Mouse (Mus musculus): Measurements from ENCODE around the gene Col23a1. TPM values are rescaled to one million over a fixed set of nuclear protein-coding genes. Genes with fewer than 3 reads are reported as not detected.
"Not testable (repeated sequence)": the region's sequence is repeated elsewhere in the genome, so short reads cannot be mapped to it uniquely, and the experiment has no call there.

Gene Col23a1
- polyA plus RNA-seq, 1 experiment from 2014 or later = 19.2 TPM

DNA sequence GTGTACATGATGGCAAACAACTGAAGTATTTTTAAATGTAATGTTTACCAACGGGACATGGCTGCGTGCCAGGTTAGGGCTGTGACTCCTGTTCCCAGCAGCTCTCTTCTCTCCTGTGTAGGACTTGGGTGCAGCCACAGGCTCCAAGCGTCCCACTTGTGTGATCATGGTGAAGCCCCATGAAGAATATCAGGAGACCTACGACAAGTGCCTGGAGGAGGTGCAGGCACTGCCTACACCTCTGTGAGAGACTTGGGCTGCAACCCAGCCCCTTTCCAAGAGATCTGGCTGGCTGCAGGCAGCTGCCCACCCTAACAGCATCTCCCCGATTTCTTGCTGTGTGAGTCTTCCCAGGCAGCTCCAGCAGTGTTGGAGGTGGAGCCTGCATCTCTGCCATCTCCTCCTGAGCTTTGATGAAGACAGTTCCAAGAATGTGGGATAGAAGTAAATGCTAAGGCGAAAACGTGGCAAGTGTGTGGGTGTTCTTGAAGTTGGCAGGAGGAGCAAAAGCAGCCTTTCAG lies 333.3 kb downstream of the Col23a1 start:
- Histone ChIP-seq H3K36me3 (peaks cover 36% of the 10 kb centered on the region), H3K27me3 (replicated peaks) (no peaks in the 10 kb centered on the region), H3K27ac (no peak overlapping the region), H3K4me1 (replicated peaks) (peaks cover 12% of the 10 kb centered on the region; the same call in 1 of the 2 replicates), H3K4me2 (replicated peaks) (no peak overlapping the region), H3K9me3 (no peaks in the 10 kb centered on the region), H3K4me3 (replicated peaks) (no peak overlapping the region), H3K9ac (no peak overlapping the region)
- no peak for ATAC-seq
- 83% methylated on average over 7 of the region's 7 CpGs for WGBS

GRCm38 (mm10) chr11:51625187-51625820 lies 335.6 kb downstream of the Col23a1 start:
- Histone ChIP-seq H3K4me1 (replicated peaks) (peaks cover 11% of the 10 kb centered on the region; the same call in 1 of the 2 replicates), H3K36me3 (peaks cover 37% of the 10 kb centered on the region), H3K27ac (no peak overlapping the region), H3K4me3 (replicated peaks) (no peak overlapping the region), H3K9ac (no peak overlapping the region), H3K9me3 (no peaks in the 10 kb centered on the region), H3K4me2 (replicated peaks) (no peak overlapping the region), H3K27me3 (replicated peaks) (no peaks in the 10 kb centered on the region)
- no peak for ATAC-seq
- WGBS = 78% methylated on average over 5 of the region's 5 CpGs

DNA sequence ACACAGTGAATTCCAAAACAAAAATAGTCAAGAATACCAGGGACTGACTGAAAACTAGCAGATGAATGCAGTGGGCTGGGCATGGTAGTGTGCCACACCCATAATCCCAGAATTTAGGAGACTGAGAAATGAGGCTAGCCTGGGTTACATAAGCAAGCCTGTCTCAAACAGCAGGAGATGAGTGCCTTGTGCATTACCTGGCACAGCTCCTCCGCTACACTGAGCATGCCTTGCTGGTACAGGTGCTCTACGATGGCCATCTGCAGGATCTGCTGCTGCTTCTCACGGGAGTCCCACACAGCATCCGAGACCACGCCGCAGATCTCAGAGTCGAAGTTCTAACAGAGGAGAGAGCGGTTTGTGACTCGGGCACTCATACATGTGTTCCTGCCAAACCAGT lies 337.7 kb downstream of the Col23a1 start:
- WGBS = 90% methylated on average over 9 of the region's 9 CpGs
- no peaks in the 10 kb centered on the region for H3K27me3 ChIP-seq (replicated peaks)
- peaks cover 36% of the 10 kb centered on the region for H3K36me3 ChIP-seq
- no peaks in the 10 kb centered on the region for H3K4me1 ChIP-seq (replicated peaks)
- H3K9me3 ChIP-seq = no peaks in the 10 kb centered on the region
- H3K4me2 ChIP-seq (replicated peaks) = no peak overlapping the region
- no peak for ATAC-seq
- H3K27ac ChIP-seq = no peak overlapping the region
- no peak overlapping the region for H3K4me3 ChIP-seq (replicated peaks)
- no peak overlapping the region for H3K9ac ChIP-seq

DNA sequence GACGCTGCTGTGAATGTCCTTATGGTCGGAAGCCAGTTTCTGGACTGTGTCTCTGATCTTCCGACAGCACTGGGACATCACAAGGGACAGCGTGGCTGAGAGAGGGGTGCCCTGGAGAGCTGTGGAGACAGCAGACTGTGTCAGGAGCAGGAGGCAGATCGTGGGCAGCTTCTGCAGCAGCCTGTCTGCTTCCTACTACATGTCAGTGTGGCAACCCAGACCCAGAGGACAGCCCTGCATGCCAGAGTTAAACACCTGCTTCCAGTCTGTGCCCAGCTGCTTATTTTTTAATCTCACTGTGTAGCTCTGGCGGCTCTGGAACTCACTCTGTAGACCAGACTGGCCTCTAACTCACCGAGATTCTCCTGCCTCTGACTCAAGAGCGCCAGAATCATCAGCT lies 338.2 kb downstream of the Col23a1 start:
- Histone ChIP-seq H3K9me3 (no peaks in the 10 kb centered on the region), H3K27me3 (replicated peaks) (no peaks in the 10 kb centered on the region), H3K4me1 (replicated peaks) (no peaks in the 10 kb centered on the region), H3K4me3 (replicated peaks) (no peak overlapping the region), H3K36me3 (peaks cover 31% of the 10 kb centered on the region), H3K9ac (no peak overlapping the region), H3K4me2 (replicated peaks) (no peak overlapping the region), H3K27ac (no peak overlapping the region)
- no peak for ATAC-seq
- WGBS = 82% methylated on average over 8 of the region's 8 CpGs

GRCm38 (mm10) chr11:51629651-51630314 lies 340.1 kb downstream of the Col23a1 start:
- peaks cover 16% of the 10 kb centered on the region; the same call in 1 of the 2 replicates for H3K36me3 ChIP-seq
- no peaks in the 10 kb centered on the region for H3K27me3 ChIP-seq (replicated peaks)
- H3K27ac ChIP-seq = no peak overlapping the region
- no peak overlapping the region for H3K9ac ChIP-seq
- H3K4me1 ChIP-seq (replicated peaks) = no peaks in the 10 kb centered on the region
- 81% methylated on average over 15 of the region's 15 CpGs for WGBS
- no peaks in the 10 kb centered on the region for H3K9me3 ChIP-seq
- ATAC-seq = no peak
- no peak overlapping the region for H3K4me3 ChIP-seq (replicated peaks)
- H3K4me2 ChIP-seq (replicated peaks) = no peak overlapping the region

GRCm38 (mm10) chr11:51632130-51632753 lies 342.5 kb downstream of the Col23a1 start:
- Histone ChIP-seq H3K4me2 (replicated peaks) (no peak overlapping the region), H3K27ac (no peak overlapping the region), H3K9ac (no peak overlapping the region), H3K36me3 (peaks cover 6% of the 10 kb centered on the region; the same call in 1 of the 2 replicates), H3K4me3 (replicated peaks) (no peak overlapping the region), H3K4me1 (replicated peaks) (peaks cover 4% of the 10 kb centered on the region), H3K27me3 (replicated peaks) (no peaks in the 10 kb centered on the region), H3K9me3 (no peaks in the 10 kb centered on the region)
- no peak for ATAC-seq
- WGBS = 83% methylated on average over 6 of the region's 6 CpGs

GRCm38 (mm10) chr11:51633200-51633599 lies 343.5 kb downstream of the Col23a1 start:
- not testable (repeated sequence) for H3K4me1 ChIP-seq (replicated peaks); H3K27ac ChIP-seq; H3K9ac ChIP-seq; H3K9me3 ChIP-seq; H3K27me3 ChIP-seq (replicated peaks); H3K4me3 ChIP-seq (replicated peaks); ATAC-seq; H3K4me2 ChIP-seq (replicated peaks); H3K36me3 ChIP-seq
- WGBS = 91% methylated on average over 7 of the region's 7 CpGs

Other genes with a start within 250 kb of the Col23a1 start
- not detected in 2 replicates for gene Olfr1375, start 241.8 kb upstream of the Col23a1 start, polyA plus RNA-seq (2015; fragmentation: Nextera tagmentation; extraction: Ambion mirVana)
- gene Zfp354a, start 230.7 kb upstream of the Col23a1 start, polyA plus RNA-seq (2015; fragmentation: Nextera tagmentation; extraction: Ambion mirVana) = 6.7 and 7.4 TPM in 2 replicates
- not detected in 2 replicates for gene Gm12569, start 69.4 kb upstream of the Col23a1 start, polyA plus RNA-seq (2015; fragmentation: Nextera tagmentation; extraction: Ambion mirVana)
- gene Clk4, start 28.2 kb upstream of the Col23a1 start, polyA plus RNA-seq (2015; fragmentation: Nextera tagmentation; extraction: Ambion mirVana) = 90.1 and 96.1 TPM in 2 replicates
- gene BC049762, start 26.9 kb upstream of the Col23a1 start, polyA plus RNA-seq (2015; fragmentation: Nextera tagmentation; extraction: Ambion mirVana) = 0.64 TPM in 1 of 2 replicates, not detected in the other